Mouse (Mus musculus) testis, adult 2 months (tissue): Measurements from ENCODE around the gene Ercc6. TPM values are rescaled to one million over a fixed set of nuclear protein-coding genes. Genes with fewer than 3 reads are reported as not detected.

Source experiments
- H3K27ac ChIP-seq: fragments of 200-500 bp; 2 replicates; pipeline ENCODE4 v1.5.1; 2012; ENCODE audit warnings: low read depth, low read length; ENCODE audit not compliant: control insufficient read depth, insufficient read depth
- H3K27me3 ChIP-seq: fragments of 200-500 bp; 2 replicates; pipeline ENCODE4 v1.6.1; 2012; ENCODE audit warnings: mild to moderate bottlenecking, low read length, moderate library complexity; ENCODE audit not compliant: control insufficient read depth, insufficient read depth
- H3K36me3 ChIP-seq: fragments of 200-500 bp; 2 replicates; pipeline ENCODE4 v1.6.1; 2012; ENCODE audit warnings: mild to moderate bottlenecking, low read length; ENCODE audit not compliant: control insufficient read depth, insufficient read depth
- H3K4me1 ChIP-seq: fragments of 200-500 bp; 2 replicates; pipeline ENCODE4 v1.6.1; 2012; ENCODE audit warnings: low read length; ENCODE audit not compliant: control insufficient read depth, insufficient read depth
- H3K4me3 ChIP-seq: fragments of 200-500 bp; 2 replicates; pipeline ENCODE4 v1.5.1; 2012; ENCODE audit warnings: low read depth, mild to moderate bottlenecking, low read length, moderate library complexity, mixed read lengths; ENCODE audit not compliant: control insufficient read depth
- CTCF ChIP-seq: fragments of 200-500 bp; IDR thresholded peaks from 2 replicates; pipeline ENCODE4 v1.5.1; 2012; ENCODE audit warnings: low read depth, mild to moderate bottlenecking, inconsistent platforms, low read length, moderate library complexity; ENCODE audit not compliant: control insufficient read depth, insufficient read depth, insufficient replicate concordance
- POLR2A ChIP-seq: fragments of 200-500 bp; IDR thresholded peaks from 2 replicates; pipeline ENCODE4 v1.6.1; 2012; ENCODE audit warnings: low read depth, mild to moderate bottlenecking, inconsistent platforms, low read length, moderate library complexity; ENCODE audit not compliant: control insufficient read depth
- polyA plus RNA-seq: library from polyadenylated mRNA; depleted of rRNA; stranded (reverse); fragments of >200 nt; gene quantifications from 2 replicates; pipeline ENCODE4 v1.2.3, GENCODE M21; 2012; rRNA removed

The Ercc6 gene
- polyA plus RNA-seq: 5.5 and 8.0 TPM in 2 replicates

DNA sequence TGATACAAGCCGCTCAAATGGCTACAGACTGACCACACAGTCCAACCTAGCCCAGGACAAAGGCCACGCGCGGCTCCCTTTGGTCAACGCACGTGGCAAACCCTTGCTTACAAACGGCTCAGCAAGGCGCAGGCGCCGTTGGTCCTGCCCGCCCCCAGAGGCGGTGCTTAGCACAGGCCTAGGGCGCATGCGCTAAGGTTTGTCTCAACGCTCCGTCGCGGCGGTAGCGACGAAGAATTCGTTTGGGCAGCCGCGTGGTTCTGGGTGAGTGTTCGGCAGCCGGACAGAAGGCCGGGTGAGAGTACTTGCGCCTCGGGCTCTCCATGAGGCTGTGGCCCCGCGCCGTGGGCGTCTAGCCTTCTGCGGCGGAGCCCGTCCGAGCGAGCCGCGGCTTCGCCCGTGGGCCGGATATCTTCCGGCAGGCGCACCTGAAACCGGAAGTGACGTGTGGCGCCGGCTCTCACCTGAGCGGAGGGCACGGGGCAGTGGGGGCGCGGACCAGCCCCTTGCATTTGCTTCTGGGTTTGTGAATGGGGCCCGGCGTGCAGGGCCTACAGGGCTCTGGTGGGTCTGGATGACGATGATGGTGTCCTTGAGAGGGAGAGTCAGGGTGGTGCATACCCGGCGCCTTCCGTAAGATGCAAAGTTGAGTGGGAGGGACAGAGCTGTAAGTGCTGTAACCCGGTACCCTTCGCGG, at the start of gene Ercc6:
TSS of gene Ercc6 (plus strand) at position 186 of the 697 bp plus-strand sequence.
- peak; percentile 96 for TF ChIP-seq POLR2A
- no peak for TF ChIP-seq CTCF
- Histone ChIP-seq H3K4me1 (peaks cover 3% of the 10 kb centered on the region; the same call in 1 of the 2 replicates), H3K4me3 (peak within 1 kb of the TSS; percentile 94), H3K27ac (peak within 1 kb of the TSS; percentile 94), H3K27me3 (no peaks in the 10 kb centered on the region), H3K36me3 (no peaks in the 10 kb centered on the region)

DNA sequence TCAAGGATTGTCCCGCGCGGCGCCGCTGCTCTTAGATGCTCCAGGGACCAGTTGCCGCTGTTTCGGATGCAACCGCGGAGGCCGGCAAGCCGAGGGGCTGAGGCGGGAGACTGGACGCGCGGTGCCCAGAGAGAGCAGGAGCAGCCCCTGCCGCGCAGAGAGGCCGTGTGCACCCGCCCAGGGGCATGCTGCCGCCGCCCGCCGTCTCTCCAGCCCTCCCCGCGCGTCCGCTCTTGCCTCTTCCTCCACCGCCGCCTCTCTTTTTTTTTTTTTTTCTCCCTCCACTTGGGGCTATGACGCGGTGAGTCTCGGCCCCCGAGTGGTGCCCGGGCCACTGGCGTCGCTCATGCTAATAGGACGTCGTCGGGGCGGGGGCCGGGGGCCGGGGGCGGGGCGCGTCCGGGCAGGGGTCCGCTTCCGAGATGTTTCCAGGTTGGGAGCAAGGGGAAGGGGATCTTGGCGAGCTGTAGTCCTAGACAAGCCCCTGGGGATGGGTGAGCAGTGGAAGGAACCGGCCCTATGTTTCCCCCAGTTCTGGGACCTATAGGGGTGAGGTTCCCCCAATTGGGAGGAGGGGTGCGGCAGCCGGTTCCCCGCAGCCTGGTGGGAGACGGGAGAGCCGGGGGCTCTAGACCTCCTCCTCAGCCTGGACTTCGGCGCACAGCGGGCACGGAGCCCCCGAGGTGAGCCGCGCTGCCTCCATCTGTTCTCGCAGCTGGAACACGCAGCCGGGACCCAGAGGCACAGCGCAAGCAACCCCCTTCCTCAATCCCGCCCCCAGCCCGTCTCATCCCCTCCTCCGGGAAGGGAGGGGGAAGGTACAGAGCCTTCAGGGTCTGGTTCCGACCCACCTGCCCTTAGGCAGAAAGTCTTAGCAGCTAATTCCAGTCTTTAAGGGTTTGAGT, 48.5 kb upstream of the Ercc6 start, which contains the start of gene Slc18a3:
TSS of gene Slc18a3 (minus strand) at position 250 of the 905 bp plus-strand sequence.
- Histone ChIP-seq H3K4me3 (peak within 1 kb of the TSS; percentile 5), H3K36me3 (no peaks in the 10 kb centered on the region), H3K27ac (no peak within 1 kb of the TSS), H3K4me1 (peaks cover 16% of the 10 kb centered on the region), H3K27me3 (peaks cover 2% of the 10 kb centered on the region; the same call in 1 of the 2 replicates)
- no peak for TF ChIP-seq CTCF
- no peak for TF ChIP-seq POLR2A

DNA sequence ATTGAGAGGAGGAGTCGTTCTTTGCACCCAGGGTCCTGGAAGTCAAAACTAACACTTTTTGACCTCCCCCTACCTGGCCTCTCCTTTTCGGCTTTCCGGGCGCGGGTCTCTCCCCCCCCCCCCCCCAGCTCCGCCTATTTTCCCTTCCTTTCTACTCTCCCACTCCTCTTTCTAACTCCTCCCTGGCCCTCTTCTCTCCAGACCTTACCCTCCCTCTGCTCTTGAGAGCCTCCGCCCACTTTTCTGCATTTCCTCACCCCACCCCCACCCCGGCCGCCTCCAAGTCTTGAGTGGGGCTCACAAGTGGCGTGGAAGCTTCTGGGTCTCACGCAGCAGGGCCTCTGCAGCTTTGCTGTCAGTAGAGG, 47.8 kb upstream of the Ercc6 start:
- no peaks in the 10 kb centered on the region for H3K36me3 ChIP-seq
- peaks cover 16% of the 10 kb centered on the region for H3K4me1 ChIP-seq
- TF ChIP-seq POLR2A (no peak), CTCF (no peak)
- peaks cover 2% of the 10 kb centered on the region; the same call in 1 of the 2 replicates for H3K27me3 ChIP-seq
- H3K4me3 ChIP-seq: no peak overlapping the region
- H3K27ac ChIP-seq: no peak overlapping the region

DNA sequence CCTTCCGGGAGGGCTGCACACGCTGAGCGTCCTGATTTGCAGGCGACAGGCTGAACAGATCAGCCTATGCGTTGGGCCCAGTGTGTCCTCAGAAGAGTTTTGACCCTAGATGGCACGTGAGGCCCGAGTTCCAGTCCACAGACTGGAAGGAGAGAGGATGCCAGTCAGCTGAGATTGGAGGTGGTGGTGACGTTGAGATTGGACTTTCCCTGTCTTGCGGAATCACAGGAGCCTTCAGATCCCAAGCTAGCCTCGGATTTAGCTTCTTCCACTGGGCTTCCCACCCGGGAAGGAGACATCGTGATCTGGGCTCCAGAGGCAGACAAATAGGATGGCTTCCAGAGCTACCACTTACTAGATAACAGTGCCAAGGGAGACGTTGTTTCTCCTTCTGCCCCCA, 47.4 kb upstream of the Ercc6 start, which contains the start of gene Chat:
TSS of gene Chat (minus strand) at position 101 of the 400 bp plus-strand sequence.
- no peak within 1 kb of the TSS for H3K27ac ChIP-seq
- H3K27me3 ChIP-seq: peaks cover 2% of the 10 kb centered on the region; the same call in 1 of the 2 replicates

DNA sequence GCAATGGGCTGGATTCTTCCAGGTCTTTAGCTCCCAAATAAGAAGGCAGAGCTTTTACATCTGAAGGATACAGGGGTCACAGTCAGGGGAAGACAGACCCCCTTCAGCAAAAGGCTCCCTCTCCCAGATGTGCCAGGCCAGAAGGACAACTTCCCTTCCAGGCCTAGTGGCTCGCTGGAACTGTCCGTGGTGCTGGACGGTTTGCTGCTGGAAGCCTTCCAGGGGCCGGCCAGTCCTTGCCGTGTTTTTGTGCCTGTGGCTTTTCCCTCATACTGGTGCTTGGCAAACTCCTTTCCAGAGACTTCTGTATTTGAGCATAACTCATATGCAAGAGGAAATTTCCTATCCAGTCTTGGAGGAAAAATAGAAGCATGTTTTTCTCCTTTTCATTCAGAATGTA, 45.7 kb upstream of the Ercc6 start:
- Histone ChIP-seq H3K4me1 (peaks cover 13% of the 10 kb centered on the region), H3K27ac (no peak overlapping the region), H3K27me3 (peaks cover 2% of the 10 kb centered on the region; the same call in 1 of the 2 replicates), H3K36me3 (no peaks in the 10 kb centered on the region), H3K4me3 (no peak overlapping the region)
- TF ChIP-seq POLR2A (no peak), CTCF (no peak)

More for the DNA sequence above, 47.4 kb upstream of the Ercc6 start, which contains the start of gene Chat:
- Histone ChIP-seq H3K36me3 (no peaks in the 10 kb centered on the region), H3K4me1 (peaks cover 16% of the 10 kb centered on the region), H3K4me3 (no peak within 1 kb of the TSS; the same call in 1 of the 2 replicates)
- no peak for TF ChIP-seq POLR2A
- TF ChIP-seq CTCF: no peak

DNA sequence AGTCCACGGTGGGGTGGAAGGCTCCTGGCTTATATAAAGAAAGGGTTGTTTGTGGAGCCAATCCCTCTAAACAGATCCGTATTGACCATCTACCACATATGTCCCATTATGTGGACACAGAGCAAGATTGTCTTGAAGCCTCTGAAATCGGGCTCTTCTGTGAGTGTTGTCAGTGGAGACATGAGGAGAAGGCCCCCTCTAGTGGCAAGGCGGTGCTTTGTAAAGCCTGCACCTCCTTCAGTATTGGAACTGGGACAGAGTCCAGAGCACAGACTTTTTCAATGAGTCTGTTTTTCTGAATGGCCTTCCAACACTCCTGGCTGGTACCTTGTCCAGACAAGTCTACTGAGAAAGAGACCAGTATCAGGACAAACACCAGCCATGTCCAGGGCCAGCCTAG, 40.3 kb upstream of the Ercc6 start:
- Histone ChIP-seq H3K27me3 (no peaks in the 10 kb centered on the region), H3K27ac (no peak overlapping the region), H3K4me3 (no peak overlapping the region), H3K36me3 (no peaks in the 10 kb centered on the region), H3K4me1 (no peaks in the 10 kb centered on the region)
- TF ChIP-seq POLR2A (no peak), CTCF (peak; percentile 40; the same call in 1 of the 2 replicates)

DNA sequence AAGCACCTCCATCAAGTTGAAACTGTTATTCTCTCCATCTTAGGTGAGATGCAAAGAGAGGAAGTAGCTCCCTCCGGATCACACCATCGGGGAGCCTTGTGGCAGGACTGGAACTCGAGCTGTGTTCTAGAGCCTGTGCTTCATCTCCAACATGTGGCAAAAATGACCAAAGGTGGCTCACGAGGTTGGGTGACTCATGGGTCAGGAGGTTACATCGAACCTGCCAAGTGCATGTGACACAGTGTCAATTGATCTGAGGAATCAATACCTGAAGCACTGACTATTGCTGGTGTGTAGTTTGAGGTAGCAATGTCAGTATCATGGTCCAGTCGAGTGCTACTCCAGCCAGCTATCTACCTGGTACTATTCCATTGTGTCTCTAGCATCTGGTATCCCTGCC, 36.8 kb upstream of the Ercc6 start:
- Histone ChIP-seq H3K36me3 (no peaks in the 10 kb centered on the region), H3K27ac (no peak overlapping the region), H3K27me3 (no peaks in the 10 kb centered on the region), H3K4me1 (no peaks in the 10 kb centered on the region), H3K4me3 (no peak overlapping the region)
- TF ChIP-seq CTCF (no peak), POLR2A (no peak)
